Mouse (Mus musculus): ENCODE data around the gene Gapvd1.

GRCm38 (mm10) chr2:34804172-34804571, 49.1 kb upstream of the Gapvd1 start:
- TF ChIP-seq POLR2A (IDR thresholded peaks at IDR 0.05; ENCODE audit: borderline replicate concordance, control insufficient read depth, low read depth, low read length): no peak
- TF ChIP-seq CTCF (IDR thresholded peaks at IDR 0.05; ENCODE audit: control insufficient read depth, insufficient read depth, low read length): no peak
